17 mouse cellular contexts compared by ENCODE assay signal in genomic region chr17:72218816-72219215, GRCm38 (mm10).
"Had no signal": no experiment of that assay in that cellular context is flagged by ENCODE, and none has a peak within 500 bp of the region (broad histone marks: within the 10 kb centered on the region; RNA-seq: fewer than 3 reads in every experiment).

No protein-coding gene starts in this region.

- H3K4me1 ChIP-seq: midbrain, embryonic 13.5 days; midbrain, embryonic 15.5 days; neural tube, embryonic 13.5 days; neural tube, embryonic 15.5 days had no signal

- H3K4me3 ChIP-seq: midbrain, embryonic 13.5 days; midbrain, embryonic 15.5 days; myocyte; neural tube, embryonic 13.5 days; neural tube, embryonic 15.5 days had no signal

- ATAC-seq: midbrain, embryonic 13.5 days; midbrain, embryonic 15.5 days had no signal

- H3K27me3 ChIP-seq: midbrain, embryonic 13.5 days; midbrain, embryonic 15.5 days; neural tube, embryonic 13.5 days; neural tube, embryonic 15.5 days had no signal

- DNase-seq: lung, adult 18-20 months; lung, embryonic 14.5 days; lung, postnatal 10 days; lung, postnatal 4 days; retina, postnatal 1 day; right cerebral cortex, adult 18-20 months; right cerebral cortex, postnatal 25 days; right cerebral cortex, postnatal 4 days; spleen, adult 18-20 months; thymus, adult 18-20 months; thymus, postnatal 14 days; thymus, postnatal 36 days had no signal

- H3K36me3 ChIP-seq: midbrain, embryonic 13.5 days; midbrain, embryonic 15.5 days; neural tube, embryonic 13.5 days; neural tube, embryonic 15.5 days had no signal

- H3K9me3 ChIP-seq: midbrain, embryonic 13.5 days; midbrain, embryonic 15.5 days; neural tube, embryonic 13.5 days; neural tube, embryonic 15.5 days had no signal
